Mouse (Mus musculus): ENCODE data around the gene Vangl1. TPM values are rescaled to one million over a fixed set of nuclear protein-coding genes. Genes with fewer than 3 reads are reported as not detected.

Vangl1 gene
- polyA plus RNA-seq, 1 experiment = 9.7 TPM

GRCm38 (mm10) chr3:102179869-102180268 lies 24.6 kb downstream of the Vangl1 start:
- no peaks in the 10 kb centered on the region for H3K4me1 ChIP-seq (replicated peaks; ENCODE audit: control insufficient read depth, insufficient read depth, low read length)
- DNase-seq = no peak
- no peak overlapping the region for H3K4me3 ChIP-seq (ENCODE audit: control insufficient read depth, insufficient read depth, low read length)
- H3K27ac ChIP-seq (ENCODE audit: control insufficient read depth, insufficient read depth, low read length) = no peak overlapping the region
- no peak for TF ChIP-seq POLR2A (IDR thresholded peaks at IDR 0.05; ENCODE audit: control insufficient read depth, extremely low read depth, insufficient read depth, low read length, poor library complexity)
- TF ChIP-seq CTCF (IDR thresholded peaks at IDR 0.05; ENCODE audit: borderline replicate concordance, control insufficient read depth, extremely low read depth, insufficient read depth, low read length, poor library complexity) = no peak
- H3K36me3 ChIP-seq (ENCODE audit: control insufficient read depth, insufficient read depth, low read length) = no peaks in the 10 kb centered on the region
- WGBS = 92% methylated on average over 4 of the region's 4 CpGs
- no peaks in the 10 kb centered on the region for H3K27me3 ChIP-seq (ENCODE audit: control insufficient read depth, insufficient read depth, low read length)

GRCm38 (mm10) chr3:102177837-102178615 lies 26.5 kb downstream of the Vangl1 start:
- H3K27me3 ChIP-seq (ENCODE audit: control insufficient read depth, insufficient read depth, low read length) = no peaks in the 10 kb centered on the region
- no peaks in the 10 kb centered on the region for H3K4me1 ChIP-seq (replicated peaks; ENCODE audit: control insufficient read depth, insufficient read depth, low read length)
- 95% methylated on average over 12 of the region's 12 CpGs for WGBS
- no peak overlapping the region for H3K4me3 ChIP-seq (ENCODE audit: control insufficient read depth, insufficient read depth, low read length)
- DNase-seq = no peak
- no peak overlapping the region for H3K27ac ChIP-seq (ENCODE audit: control insufficient read depth, insufficient read depth, low read length)
- H3K36me3 ChIP-seq (ENCODE audit: control insufficient read depth, insufficient read depth, low read length) = no peaks in the 10 kb centered on the region
- TF ChIP-seq CTCF (IDR thresholded peaks at IDR 0.05; ENCODE audit: borderline replicate concordance, control insufficient read depth, extremely low read depth, insufficient read depth, low read length, poor library complexity) = no peak
- no peak for TF ChIP-seq POLR2A (IDR thresholded peaks at IDR 0.05; ENCODE audit: control insufficient read depth, extremely low read depth, insufficient read depth, low read length, poor library complexity)

GRCm38 (mm10) chr3:102176116-102176515 lies 28.4 kb downstream of the Vangl1 start:
- Histone ChIP-seq H3K27ac (ENCODE audit: control insufficient read depth, insufficient read depth, low read length) (no peak overlapping the region), H3K4me1 (replicated peaks; ENCODE audit: control insufficient read depth, insufficient read depth, low read length) (no peaks in the 10 kb centered on the region), H3K36me3 (ENCODE audit: control insufficient read depth, insufficient read depth, low read length) (no peaks in the 10 kb centered on the region), H3K27me3 (ENCODE audit: control insufficient read depth, insufficient read depth, low read length) (no peaks in the 10 kb centered on the region), H3K4me3 (ENCODE audit: control insufficient read depth, insufficient read depth, low read length) (no peak overlapping the region)
- no peak for DNase-seq
- TF ChIP-seq CTCF (IDR thresholded peaks at IDR 0.05; ENCODE audit: borderline replicate concordance, control insufficient read depth, extremely low read depth, insufficient read depth, low read length, poor library complexity) (no peak), POLR2A (IDR thresholded peaks at IDR 0.05; ENCODE audit: control insufficient read depth, extremely low read depth, insufficient read depth, low read length, poor library complexity) (no peak)
- WGBS = 85% methylated on average over 5 of the region's 5 CpGs

GRCm38 (mm10) chr3:102175701-102176100 lies 28.8 kb downstream of the Vangl1 start:
- TF ChIP-seq POLR2A (IDR thresholded peaks at IDR 0.05; ENCODE audit: control insufficient read depth, extremely low read depth, insufficient read depth, low read length, poor library complexity) = no peak
- TF ChIP-seq CTCF (IDR thresholded peaks at IDR 0.05; ENCODE audit: borderline replicate concordance, control insufficient read depth, extremely low read depth, insufficient read depth, low read length, poor library complexity) = no peak
- 96% methylated on average over 18 of the region's 18 CpGs for WGBS
- Histone ChIP-seq H3K4me3 (ENCODE audit: control insufficient read depth, insufficient read depth, low read length) (no peak overlapping the region), H3K27ac (ENCODE audit: control insufficient read depth, insufficient read depth, low read length) (no peak overlapping the region), H3K36me3 (ENCODE audit: control insufficient read depth, insufficient read depth, low read length) (no peaks in the 10 kb centered on the region), H3K4me1 (replicated peaks; ENCODE audit: control insufficient read depth, insufficient read depth, low read length) (no peaks in the 10 kb centered on the region), H3K27me3 (ENCODE audit: control insufficient read depth, insufficient read depth, low read length) (no peaks in the 10 kb centered on the region)
- DNase-seq = no peak

GRCm38 (mm10) chr3:102174118-102174865 lies 30.2 kb downstream of the Vangl1 start:
- Histone ChIP-seq H3K36me3 (ENCODE audit: control insufficient read depth, insufficient read depth, low read length) (no peaks in the 10 kb centered on the region), H3K4me1 (replicated peaks; ENCODE audit: control insufficient read depth, insufficient read depth, low read length) (no peaks in the 10 kb centered on the region), H3K4me3 (ENCODE audit: control insufficient read depth, insufficient read depth, low read length) (no peak overlapping the region), H3K27ac (ENCODE audit: control insufficient read depth, insufficient read depth, low read length) (no peak overlapping the region), H3K27me3 (ENCODE audit: control insufficient read depth, insufficient read depth, low read length) (no peaks in the 10 kb centered on the region)
- TF ChIP-seq POLR2A (IDR thresholded peaks at IDR 0.05; ENCODE audit: control insufficient read depth, extremely low read depth, insufficient read depth, low read length, poor library complexity) (no peak), CTCF (IDR thresholded peaks at IDR 0.05; ENCODE audit: borderline replicate concordance, control insufficient read depth, extremely low read depth, insufficient read depth, low read length, poor library complexity) (no peak)
- WGBS = 90% methylated on average over 8 of the region's 8 CpGs
- no peak for DNase-seq

GRCm38 (mm10) chr3:102169197-102169905 lies 35.1 kb downstream of the Vangl1 start:
- Histone ChIP-seq H3K4me1 (replicated peaks; ENCODE audit: control insufficient read depth, insufficient read depth, low read length) (no peaks in the 10 kb centered on the region), H3K27me3 (ENCODE audit: control insufficient read depth, insufficient read depth, low read length) (no peaks in the 10 kb centered on the region)
- WGBS = 77% methylated on average over 13 of the region's 13 CpGs

More at GRCm38 (mm10) chr3:102169197-102169905, 35.1 kb downstream of the Vangl1 start:
- no peak for TF ChIP-seq POLR2A (IDR thresholded peaks at IDR 0.05; ENCODE audit: control insufficient read depth, extremely low read depth, insufficient read depth, low read length, poor library complexity)
- TF ChIP-seq CTCF (IDR thresholded peaks at IDR 0.05; ENCODE audit: borderline replicate concordance, control insufficient read depth, extremely low read depth, insufficient read depth, low read length, poor library complexity) = no peak
- H3K27ac ChIP-seq (ENCODE audit: control insufficient read depth, insufficient read depth, low read length) = no peak overlapping the region
- DNase-seq = no peak
- no peak overlapping the region for H3K4me3 ChIP-seq (ENCODE audit: control insufficient read depth, insufficient read depth, low read length)
- H3K36me3 ChIP-seq (ENCODE audit: control insufficient read depth, insufficient read depth, low read length) = no peaks in the 10 kb centered on the region
